Mouse (Mus musculus): Measurements from ENCODE around the gene Hormad1.

The Hormad1 gene

DNA sequence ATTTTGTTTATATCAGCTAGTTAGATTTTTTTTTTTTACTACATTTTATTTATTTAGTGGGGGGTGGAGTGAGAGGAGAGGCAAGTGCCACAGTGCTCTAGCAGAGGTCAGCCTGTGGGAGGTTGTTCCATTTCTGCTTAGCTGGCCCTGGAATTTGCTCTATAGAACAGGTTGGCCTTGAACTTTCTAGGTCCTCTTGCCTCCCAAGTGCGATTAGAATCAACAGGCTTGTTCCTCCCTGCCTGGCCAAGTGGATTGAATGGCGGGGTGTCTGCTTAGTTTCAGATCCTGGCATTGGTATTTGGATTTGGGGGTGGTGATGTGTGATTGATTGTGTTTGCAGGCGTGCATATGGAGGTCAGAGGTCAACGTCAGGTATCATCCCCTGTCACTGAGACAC, 76.6 kb downstream of the Hormad1 start:
- no peak for DNase-seq (ENCODE audit: low spot score in 2 of 2)
